Mouse (Mus musculus) CH12.LX (cell line): ENCODE data around the gene E330009J07Rik.

ENCODE experiments used
- CTCF ChIP-seq, 2 experiments: IDR thresholded peaks in 1 of 2; conservative IDR thresholded peaks in 1 of 2; 2 replicates each; pipeline ENCODE4 v1.5.1; 2011 to 2012; ENCODE audit warnings: low read depth in 2 of 2, low read length in 2 of 2, improper control_type of control experiment in 1 of 2, inconsistent platforms in 1 of 2, mild to moderate bottlenecking in 1 of 2, moderate library complexity in 1 of 2
- ELF1 ChIP-seq: IDR thresholded peaks from 2 replicates; pipeline ENCODE4 v1.6.1; 2014; ENCODE audit warnings: low read depth, mild to moderate bottlenecking, inconsistent platforms, low read length, improper control_type of control experiment
- EP300 ChIP-seq: IDR thresholded peaks from 2 replicates; pipeline ENCODE4 v1.6.1; 2011; ENCODE audit warnings: low read length, improper control_type of control experiment
- ETS1 ChIP-seq: conservative IDR thresholded peaks from 2 replicates; pipeline ENCODE4 v1.6.1; 2012; ENCODE audit warnings: low read depth, mild to moderate bottlenecking, inconsistent platforms, low read length, improper control_type of control experiment, moderate library complexity
- MYC ChIP-seq: IDR thresholded peaks from 2 replicates; pipeline ENCODE4 v1.6.1; 2011; ENCODE audit warnings: low read depth, mild to moderate bottlenecking, improper control_type of control experiment, low read length
- USF2 ChIP-seq: conservative IDR thresholded peaks from 2 replicates; pipeline ENCODE4 v1.6.1; 2011; ENCODE audit warnings: low read depth, low read length, improper control_type of control experiment
- ZNF384 ChIP-seq: IDR thresholded peaks from 2 replicates; pipeline ENCODE4 v1.6.1; 2012; ENCODE audit warnings: low read depth, low read length, improper control_type of control experiment, inconsistent platforms

GRCm38 (mm10) chr6:40402031-40402430, 33.9 kb downstream of the E330009J07Rik start:
- TF ChIP-seq EP300 (no peak), ZNF384 (no peak), ELF1 (no peak), ETS1 (no peak), CTCF (conservative IDR thresholded peaks at IDR 0.05 in 1 of 2, IDR thresholded peaks at IDR 0.05 in 1 of 2; ENCODE audit: low read depth in 2 of 2, low read length in 2 of 2) (no peak), USF2 (no peak), MYC (no peak)
